Mouse (Mus musculus) CH12.LX (cell line): ENCODE measurements around the gene Coq6. TPM values are rescaled to one million over a fixed set of nuclear protein-coding genes. Genes with fewer than 3 reads are reported as not detected.

ENCODE experiments used
- DNase-seq: peaks from one replicate; pipeline ENCODE4 v3.0.0-alpha.2; 2013; ENCODE audit errors: extremely low read depth
- H3K27ac ChIP-seq: 2 replicates; pipeline ENCODE4 v1.5.1; 2012; ENCODE audit warnings: low read depth, mild to moderate bottlenecking, control low read depth, moderate library complexity; ENCODE audit not compliant: insufficient read depth
- H3K27me3 ChIP-seq: replicated peaks from 2 replicates; pipeline ENCODE3; 2012; ENCODE audit warnings: inconsistent platforms
- H3K36me3 ChIP-seq, 2 experiments: replicated peaks in 1 of 2; 2 replicates each; pipeline versions ENCODE3 to v1.6.1; 2012; ENCODE audit warnings: inconsistent platforms in 1 of 2, low read length in 1 of 2, mild to moderate bottlenecking in 1 of 2, mixed read lengths in 1 of 2, moderate library complexity in 1 of 2; ENCODE audit not compliant: control insufficient read depth in 1 of 2, insufficient read depth in 1 of 2
- H3K4me1 ChIP-seq, 2 experiments: 2 replicates each; pipeline ENCODE4 v1.6.1; 2012; ENCODE audit warnings: inconsistent platforms in 1 of 2, moderate library complexity in 1 of 2; ENCODE audit not compliant: insufficient read depth in 2 of 2, control insufficient read depth in 1 of 2
- H3K4me2 ChIP-seq: 2 replicates; pipeline ENCODE4 v1.6.1; 2012; ENCODE audit warnings: low read depth, mild to moderate bottlenecking, control low read depth; ENCODE audit not compliant: poor library complexity, insufficient read depth, severe bottlenecking
- H3K4me3 ChIP-seq, 3 experiments: fragments of 150-350 bp in 1 of 3; sonication (generic) in 1 of 3; replicated peaks in 1 of 3; 2 replicates each; pipeline versions ENCODE3 to v1.5.1; 2011 to 2012; ENCODE audit warnings: low read depth in 2 of 3, low read length in 2 of 3, mild to moderate bottlenecking in 2 of 3, moderate library complexity in 2 of 3, control low read depth in 1 of 3, improper control_type of control experiment in 1 of 3, inconsistent platforms in 1 of 3, mixed read lengths in 1 of 3; ENCODE audit not compliant: poor library complexity in 1 of 3
- H3K79me2 ChIP-seq: replicated peaks from 2 replicates; pipeline ENCODE4 v1.6.1; 2012; ENCODE audit warnings: mild to moderate bottlenecking, moderate library complexity; ENCODE audit not compliant: control insufficient read depth, poor library complexity, insufficient read depth, severe bottlenecking; ENCODE audit errors: extremely low read depth
- H3K9ac ChIP-seq: 2 replicates; pipeline ENCODE4 v1.6.1; 2012; ENCODE audit warnings: low read depth, mild to moderate bottlenecking, control low read depth, moderate library complexity; ENCODE audit not compliant: insufficient read depth
- H3K9me3 ChIP-seq: replicated peaks from 2 replicates; pipeline ENCODE3; 2012; ENCODE audit warnings: low read length, inconsistent platforms, mixed read lengths
- CHD2 ChIP-seq: IDR thresholded peaks from 2 replicates; pipeline ENCODE4 v1.6.1; 2011; ENCODE audit warnings: low read length, improper control_type of control experiment
- ELF1 ChIP-seq: IDR thresholded peaks from 2 replicates; pipeline ENCODE4 v1.6.1; 2014; ENCODE audit warnings: low read depth, mild to moderate bottlenecking, inconsistent platforms, low read length, improper control_type of control experiment
- KAT2A ChIP-seq: IDR thresholded peaks from 2 replicates; pipeline ENCODE4 v1.6.1; 2012; ENCODE audit warnings: low read length, improper control_type of control experiment, inconsistent platforms; ENCODE audit not compliant: insufficient replicate concordance
- MAZ ChIP-seq: IDR thresholded peaks from 2 replicates; pipeline ENCODE4 v1.6.1; 2012; ENCODE audit warnings: low read depth, mild to moderate bottlenecking, inconsistent platforms, low read length, improper control_type of control experiment, moderate library complexity
- MEF2A ChIP-seq: IDR thresholded peaks from 2 replicates; pipeline ENCODE4 v1.6.1; 2014; ENCODE audit warnings: low read depth, mild to moderate bottlenecking, inconsistent platforms, low read length, improper control_type of control experiment, borderline replicate concordance
- MYC ChIP-seq: IDR thresholded peaks from 2 replicates; pipeline ENCODE4 v1.6.1; 2011; ENCODE audit warnings: low read depth, mild to moderate bottlenecking, improper control_type of control experiment, low read length
- NELFE ChIP-seq: IDR thresholded peaks from 2 replicates; pipeline ENCODE4 v1.6.1; 2011; ENCODE audit warnings: low read depth, low read length, improper control_type of control experiment
- NRF1 ChIP-seq: IDR thresholded peaks from 2 replicates; pipeline ENCODE4 v1.6.1; 2014; ENCODE audit warnings: low read depth, mild to moderate bottlenecking, inconsistent platforms, low read length, improper control_type of control experiment, moderate library complexity
- POLR2A ChIP-seq: IDR thresholded peaks from 2 replicates; pipeline ENCODE4 v1.6.1; 2011; ENCODE audit warnings: low read depth, mild to moderate bottlenecking, improper control_type of control experiment, low read length
- POLR2AphosphoS2 ChIP-seq: IDR thresholded peaks from 2 replicates; pipeline ENCODE4 v1.6.1; 2011; ENCODE audit warnings: low read depth, low read length, improper control_type of control experiment
- RCOR1 ChIP-seq: conservative IDR thresholded peaks from 2 replicates; pipeline ENCODE4 v1.6.1; 2012; ENCODE audit warnings: low read depth, mild to moderate bottlenecking, inconsistent platforms, low read length, improper control_type of control experiment
- SMC3 ChIP-seq: IDR thresholded peaks from 2 replicates; pipeline ENCODE4 v1.6.1; 2011; ENCODE audit warnings: low read depth, low read length, improper control_type of control experiment
- TBP ChIP-seq: conservative IDR thresholded peaks from 2 replicates; pipeline ENCODE4 v1.6.1; 2011; ENCODE audit warnings: low read depth, low read length, improper control_type of control experiment
- TCF12 ChIP-seq: IDR thresholded peaks from 2 replicates; pipeline ENCODE4 v1.6.1; 2014; ENCODE audit warnings: low read depth, mild to moderate bottlenecking, inconsistent platforms, low read length, improper control_type of control experiment
- UBTF ChIP-seq: IDR thresholded peaks from 2 replicates; pipeline ENCODE4 v1.6.1; 2012; ENCODE audit warnings: low read depth, mild to moderate bottlenecking, inconsistent platforms, low read length, improper control_type of control experiment, moderate library complexity
- USF1 ChIP-seq: IDR thresholded peaks from 2 replicates; pipeline ENCODE4 v1.6.1; 2014; ENCODE audit warnings: low read depth, mild to moderate bottlenecking, inconsistent platforms, low read length, improper control_type of control experiment
- USF2 ChIP-seq: conservative IDR thresholded peaks from 2 replicates; pipeline ENCODE4 v1.6.1; 2011; ENCODE audit warnings: low read depth, low read length, improper control_type of control experiment
- ZKSCAN1 ChIP-seq: IDR thresholded peaks from 2 replicates; pipeline ENCODE4 v1.6.1; 2012; ENCODE audit warnings: low read depth, inconsistent platforms, low read length, improper control_type of control experiment, borderline replicate concordance
- ZMIZ1 ChIP-seq: IDR thresholded peaks from 2 replicates; pipeline ENCODE4 v1.6.1; 2012; ENCODE audit warnings: low read depth, mild to moderate bottlenecking, inconsistent platforms, low read length, improper control_type of control experiment
- dilution Hi-C: fragments of 300-500 bp; cut with MboI; formaldehyde crosslinking; loops from 2 replicates; pipeline ENCODE4 v1.14.3; 2020; ENCODE audit warnings: low sequenced_read_pairs; ENCODE audit not compliant: extremely low pct_unique_long_range_greater_than_20kb, extremely low pct_ligation_motif_present
- in situ Hi-C: fragments of 300-500 bp; cut with MboI; formaldehyde crosslinking; loops from 3 replicates; pipeline ENCODE4 v1.14.3; 2019; ENCODE audit warnings: low sequenced_read_pairs, low pct_ligation_motif_present, low pct_unique_long_range_greater_than_20kb, mixed read lengths
- polyA plus RNA-seq: library from polyadenylated mRNA; unstranded; fragments of >175 nt; gene quantifications from 2 replicates; pipeline ENCODE4 v1.2.1, GENCODE M21; 2012; ENCODE audit warnings: low read depth; ENCODE audit not compliant: insufficient read length
- total RNA-seq, 2 experiments: library from RNA; depleted of rRNA; stranded (reverse); fragments of 300-350 nt in 1 of 2; fragments of >200 nt in 1 of 2; gene quantifications; 2 replicates each; pipeline ENCODE4 v1.2.3; 2012 to 2014

The Coq6 gene
- total and polyA plus RNA-seq, 3 experiments, result 23.6 to 37.8 (median 31.9) TPM

- peak; percentile 68 for TF ChIP-seq NRF1
These were observed at the start of gene Coq6, which contains the start of gene Fam161b (continued) for GRCm38 (mm10) chr12:84361555-84362489.

- Histone ChIP-seq H3K27me3 (no peaks in the 10 kb centered on the region), H3K36me3 (peaks cover 0 to 25% of the 10 kb centered on the region in 2 experiments), H3K4me1 (peaks cover 3 to 25% of the 10 kb centered on the region in 2 experiments; a peak in 2 of 4 replicates), H3K4me2 (peak overlapping the region; percentile 66), H3K27ac (no peak overlapping the region), H3K9me3 (no peaks in the 10 kb centered on the region), H3K4me3 (peak overlapping the region; percentile 89 to 96 (median 89)), H3K9ac (peak overlapping the region; percentile 84), H3K79me2 (peaks cover 30% of the 10 kb centered on the region)
- dilution Hi-C loops, result no loop called here
- in situ Hi-C loops, result no loop called here
- TF ChIP-seq RCOR1 (no peak), MAZ (no peak), POLR2A (no peak), CHD2 (no peak), TBP (no peak), USF2 (no peak), USF1 (no peak), MYC (no peak), POLR2AphosphoS2 (no peak), KAT2A (no peak), UBTF (no peak), ELF1 (no peak), TCF12 (no peak), SMC3 (no peak), ZKSCAN1 (no peak), ZMIZ1 (no peak), NELFE (no peak), MEF2A (no peak)
- DNase-seq, result no peak
These were observed 45.5 kb upstream of the Coq6 start for GRCm38 (mm10) chr12:84316006-84316405.
